Mouse (Mus musculus): ENCODE measurements around the gene Dpagt1.

GRCm38 (mm10) chr9:44324147-44324546 lies 1.7 kb upstream of the Dpagt1 start:
- no peak for TF ChIP-seq CTCF (IDR thresholded peaks at IDR 0.05; ENCODE audit: control insufficient read depth, insufficient read depth, insufficient read length)
- no peak for TF ChIP-seq USF1 (IDR thresholded peaks at IDR 0.05; ENCODE audit: low read depth)
- no peak for TF ChIP-seq FOSL1 (IDR thresholded peaks at IDR 0.05; ENCODE audit: insufficient read depth, low read length, poor library complexity, severe bottlenecking)
- TF ChIP-seq MYOD1 (IDR thresholded peaks at IDR 0.05; ENCODE audit: control insufficient read depth, insufficient read length, low read depth): no peak
- no peak for TF ChIP-seq MYOG (IDR thresholded peaks at IDR 0.05; ENCODE audit: control insufficient read depth, extremely low read depth, insufficient read length)
- TF ChIP-seq MAX (IDR thresholded peaks at IDR 0.05): no peak
- no peak for TF ChIP-seq CEBPB (IDR thresholded peaks at IDR 0.05; ENCODE audit: low read depth)
